Mouse (Mus musculus): ENCODE results near the gene Hsd3b6.
"Not testable (repeated sequence)": the region's sequence is repeated elsewhere in the genome, so short reads cannot be mapped to it uniquely, and the experiment has no call there.

The Hsd3b6 gene

DNA sequence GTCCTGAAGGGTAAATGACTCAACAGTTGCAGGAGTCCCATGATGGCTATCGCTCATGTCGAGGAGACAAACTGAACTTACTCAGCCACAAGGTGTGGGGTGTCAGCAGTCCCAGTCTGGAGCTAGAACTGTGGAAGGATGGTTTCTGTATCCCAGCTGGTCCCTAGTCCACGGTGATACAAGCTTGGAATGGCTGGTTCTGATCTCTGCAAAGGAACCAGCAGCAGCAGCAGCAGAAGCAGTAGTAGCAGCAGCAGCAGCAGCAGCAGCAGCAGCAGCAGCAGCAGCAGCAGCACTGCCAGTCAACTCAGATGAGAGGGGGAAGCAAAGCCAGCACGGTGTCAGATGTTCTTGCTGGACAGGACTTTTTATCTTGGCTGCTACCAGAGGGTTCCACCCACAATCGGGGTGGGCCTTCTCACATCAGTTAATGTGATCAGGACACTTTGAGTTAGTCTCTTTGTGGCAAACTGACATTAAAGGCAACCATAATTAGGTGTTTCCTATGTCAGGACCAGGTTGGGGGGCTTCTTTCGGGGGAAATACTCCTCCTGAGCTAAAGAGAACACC, at the start of gene Hsd3b6:
Gene Hsd3b6, minus strand, starts transcription at position 343 of the 570 bp plus-strand sequence.
- DNase-seq = no peak

DNA sequence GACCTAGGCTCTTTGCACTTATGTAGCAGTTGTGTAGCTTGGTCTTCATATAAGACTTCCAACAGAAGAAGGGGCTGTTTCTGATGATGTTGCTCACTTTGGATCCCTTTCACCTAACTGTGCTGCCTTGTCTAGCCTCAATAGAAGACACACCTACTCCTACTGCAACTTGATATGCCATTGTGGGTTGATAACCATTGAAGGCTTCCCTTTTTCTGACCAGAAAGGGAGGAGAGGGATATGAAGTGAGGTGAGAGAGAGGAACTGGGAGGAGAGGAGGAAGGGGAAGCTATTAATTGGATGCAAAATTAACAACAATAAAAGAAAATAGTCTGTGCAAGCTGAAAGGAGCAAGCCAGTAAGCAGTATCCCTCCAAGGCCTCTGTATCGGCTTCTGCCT, 48.6 kb upstream of the Hsd3b6 start:
- no peak for DNase-seq

DNA sequence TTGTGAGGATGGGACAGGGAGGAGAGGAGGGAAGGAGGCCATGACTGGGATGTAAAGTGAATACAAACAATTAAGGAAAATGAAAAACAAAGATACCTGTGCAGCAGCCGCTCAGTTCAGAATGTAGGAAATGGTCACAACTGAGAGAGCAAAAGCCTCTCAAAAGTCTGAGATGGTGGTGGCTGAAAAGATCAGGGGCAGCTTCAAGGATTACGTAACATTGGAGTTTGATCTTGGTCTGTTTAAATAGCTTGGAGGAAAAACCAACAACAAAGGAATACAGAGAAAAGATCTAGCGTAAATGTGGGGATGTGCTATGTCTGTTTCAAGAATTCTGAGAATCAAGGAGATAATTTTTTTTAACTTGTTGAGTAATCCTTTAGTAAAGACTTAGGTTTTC, 45.3 kb upstream of the Hsd3b6 start, which contains the start of gene Hsd3b1:
Gene Hsd3b1, minus strand, starts transcription at position 219 of the 400 bp plus-strand sequence.
- DNase-seq = no peak

DNA sequence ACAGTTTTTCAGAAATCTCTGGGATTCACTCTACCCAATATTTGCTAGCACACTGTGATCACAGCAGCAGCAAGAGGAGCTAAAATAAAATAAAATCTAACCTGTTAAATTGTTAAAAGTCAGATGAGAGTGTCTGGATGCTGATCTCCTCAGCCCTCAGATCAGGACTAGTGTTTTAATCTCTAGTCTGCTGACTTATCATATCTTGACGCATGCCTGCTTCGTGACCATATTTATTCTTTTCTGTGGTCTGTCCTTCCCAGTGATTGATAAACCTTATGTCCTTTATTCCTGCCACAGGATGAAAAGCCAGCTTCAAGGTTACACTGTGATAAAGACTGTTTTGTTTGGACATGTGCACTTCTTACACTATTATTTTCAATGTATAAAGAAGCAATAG, 43.8 kb upstream of the Hsd3b6 start:
- DNase-seq = no peak

DNA sequence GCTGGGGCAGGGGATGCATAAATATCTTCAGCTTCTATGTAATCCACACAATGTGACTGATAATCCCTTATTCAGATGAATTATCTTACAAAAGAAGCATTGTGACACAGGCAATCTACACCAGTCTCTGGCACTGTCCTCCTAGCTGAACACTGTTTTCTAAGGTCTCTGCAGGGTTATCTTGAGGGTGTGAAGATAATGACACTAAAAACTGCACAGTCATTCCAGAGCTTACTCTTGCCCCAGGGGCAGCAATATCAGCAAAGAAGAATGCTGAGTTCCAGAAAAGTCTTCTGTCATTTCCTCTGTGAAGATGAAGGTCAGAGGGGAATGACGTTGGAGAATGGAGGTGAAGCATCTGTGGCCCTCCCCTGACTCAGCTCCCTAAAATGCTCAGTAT, 42.6 kb upstream of the Hsd3b6 start:
- no peak for DNase-seq

DNA sequence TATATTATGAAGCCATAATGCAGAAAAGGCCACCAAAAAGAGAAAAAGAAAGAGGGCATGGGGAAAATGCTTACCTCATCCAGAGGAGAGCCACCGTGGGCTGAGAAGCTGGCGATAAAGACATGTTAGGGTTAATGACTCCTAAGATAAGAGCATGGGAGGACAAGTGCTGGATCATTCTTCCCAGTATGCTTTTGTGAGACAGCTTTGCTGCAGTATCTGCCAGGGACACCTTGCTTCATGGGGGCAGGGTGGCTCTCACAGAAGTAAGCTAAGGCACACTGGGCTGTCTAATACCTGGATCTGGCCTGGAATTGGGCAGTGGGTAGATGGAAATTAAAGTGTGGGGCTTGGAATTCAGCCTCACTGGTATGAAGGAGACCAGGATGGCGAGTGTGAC, 40.9 kb upstream of the Hsd3b6 start:
- no peak for DNase-seq

DNA sequence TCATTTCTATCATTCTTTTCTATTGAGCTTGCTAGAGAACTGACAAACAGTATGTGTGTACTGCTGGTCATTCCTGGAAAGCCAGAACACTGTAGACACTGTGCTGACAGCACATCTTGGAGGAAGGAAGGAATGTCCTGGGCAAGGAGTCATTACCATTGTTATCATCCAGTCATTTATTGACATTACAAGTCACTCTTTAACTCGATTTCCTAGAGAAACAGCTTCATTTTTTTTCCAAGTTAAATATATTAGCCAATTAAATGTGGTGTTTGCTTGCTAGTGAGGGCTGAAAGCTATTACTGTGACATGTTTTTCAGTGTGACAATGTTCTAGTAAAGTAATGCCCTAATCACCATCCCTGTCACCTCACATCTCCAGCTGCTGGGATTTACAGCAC, 39.4 kb upstream of the Hsd3b6 start:
- DNase-seq = no peak

DNA sequence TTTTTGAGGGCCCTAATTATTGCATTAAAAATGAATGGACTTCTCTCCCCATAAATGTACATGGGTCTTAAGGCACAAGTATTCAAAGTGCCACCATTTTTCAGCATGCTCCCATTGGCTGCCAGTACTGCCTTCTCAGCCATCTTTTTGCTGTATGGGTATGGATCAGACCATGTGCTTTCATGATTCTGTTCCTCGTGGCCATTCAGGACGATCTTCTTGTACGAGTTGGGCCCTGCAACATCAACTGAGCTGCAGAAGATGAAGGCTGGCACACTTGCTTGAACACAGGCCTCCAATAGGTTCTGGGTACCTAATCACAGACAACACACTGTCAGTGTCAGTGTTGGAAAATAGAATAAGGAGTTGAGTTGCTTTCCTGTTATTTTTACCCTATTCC, 38.8 kb upstream of the Hsd3b6 start:
- DNase-seq = no peak

DNA sequence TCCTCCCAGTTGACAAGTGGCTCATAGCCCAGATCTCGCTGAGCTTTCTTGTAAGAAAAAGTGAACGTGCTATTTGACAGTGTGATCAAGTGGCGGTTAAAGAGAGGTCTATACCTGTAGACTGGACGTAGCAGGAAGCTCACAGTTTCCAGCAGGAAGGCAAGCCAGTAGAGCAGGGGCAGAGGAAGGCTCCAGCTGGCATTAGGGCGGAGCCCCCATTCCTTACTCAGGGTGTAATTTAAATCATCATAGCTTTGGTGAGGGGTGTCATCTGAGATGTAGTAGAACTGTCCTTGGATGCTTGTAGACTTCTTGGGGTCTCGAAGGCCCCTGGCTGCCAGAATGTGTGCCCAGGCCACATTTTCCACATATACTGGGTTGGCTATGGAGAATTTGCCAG, 38.4 kb upstream of the Hsd3b6 start:
- no peak for DNase-seq

DNA sequence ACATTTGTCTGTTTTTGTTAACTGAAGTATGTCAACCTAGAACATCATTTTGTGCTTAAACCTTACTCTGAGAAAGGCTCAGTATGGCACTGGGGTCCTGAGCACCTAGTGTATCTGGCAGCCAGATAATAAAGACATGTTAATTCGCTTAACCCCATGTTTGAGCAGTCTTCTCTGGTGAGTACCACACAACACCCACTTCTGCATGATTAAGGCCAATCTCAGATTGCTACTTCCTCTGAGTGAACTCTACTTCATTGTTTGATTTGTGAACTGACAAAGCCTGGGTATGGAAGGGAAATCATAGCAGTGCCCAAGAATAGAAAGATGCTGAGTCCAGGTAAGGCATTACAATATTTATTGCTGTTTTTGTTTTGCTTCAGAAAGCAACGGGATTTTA, 37.6 kb upstream of the Hsd3b6 start:
- no peak for DNase-seq

DNA sequence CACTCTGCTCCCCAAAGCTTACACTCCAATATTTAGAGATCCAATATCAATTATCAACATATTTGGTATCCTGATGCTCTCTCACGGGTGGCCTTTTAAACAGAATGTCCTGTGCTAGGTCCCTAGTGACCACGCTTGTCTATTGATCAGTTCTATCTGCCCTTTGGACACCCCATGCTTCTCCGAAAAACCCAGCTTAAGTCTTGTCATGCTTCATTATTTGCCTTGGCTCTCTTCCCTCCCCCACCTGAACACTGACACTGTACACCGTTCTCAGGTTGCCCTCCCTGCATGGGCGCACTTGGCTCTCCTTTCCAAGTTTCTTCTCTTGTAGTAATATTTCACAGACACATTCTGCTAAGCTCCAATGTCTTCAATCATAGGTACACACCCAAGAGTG, 36.0 kb upstream of the Hsd3b6 start:
- DNase-seq = no peak

DNA sequence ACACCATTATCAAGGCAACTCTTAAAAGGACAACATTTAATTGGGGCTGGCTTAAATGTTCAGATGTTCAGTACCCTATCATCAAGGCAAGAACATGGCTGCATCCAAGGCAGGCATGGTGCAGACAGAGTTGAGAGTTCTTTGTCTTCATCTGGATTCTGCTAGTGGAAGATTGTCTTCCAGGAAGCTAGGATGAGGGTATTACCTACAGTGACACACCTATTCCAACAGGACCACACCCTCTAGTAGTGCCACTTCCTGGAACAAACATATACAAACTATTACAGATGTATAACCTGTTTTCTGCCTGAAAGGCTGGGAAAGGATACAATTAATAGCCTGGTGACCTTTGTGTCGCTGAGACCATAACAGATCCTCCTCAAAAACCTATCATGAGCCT, 34.7 kb upstream of the Hsd3b6 start:
- no peak for DNase-seq

DNA sequence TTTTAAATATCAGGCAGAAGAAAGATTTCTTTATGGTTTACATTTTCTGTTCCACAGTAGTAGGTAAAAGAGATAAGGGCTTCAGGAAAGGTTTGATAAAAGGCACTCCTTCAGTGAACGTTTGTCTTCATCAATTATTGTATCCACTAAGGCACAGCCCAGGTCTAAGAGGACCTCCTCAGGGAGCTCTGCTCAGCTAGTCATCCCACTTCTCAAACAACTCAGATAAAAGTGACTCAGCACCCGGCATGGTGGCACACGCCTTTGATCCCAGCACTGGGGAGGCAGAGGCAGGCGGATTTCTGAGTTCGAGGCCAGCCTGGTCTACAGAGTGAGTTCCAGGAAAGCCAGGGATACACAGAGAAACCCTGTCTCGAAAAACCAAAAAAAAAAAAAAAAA, 1.6 kb downstream of the Hsd3b6 start:
- DNase-seq = not testable (repeated sequence)

DNA sequence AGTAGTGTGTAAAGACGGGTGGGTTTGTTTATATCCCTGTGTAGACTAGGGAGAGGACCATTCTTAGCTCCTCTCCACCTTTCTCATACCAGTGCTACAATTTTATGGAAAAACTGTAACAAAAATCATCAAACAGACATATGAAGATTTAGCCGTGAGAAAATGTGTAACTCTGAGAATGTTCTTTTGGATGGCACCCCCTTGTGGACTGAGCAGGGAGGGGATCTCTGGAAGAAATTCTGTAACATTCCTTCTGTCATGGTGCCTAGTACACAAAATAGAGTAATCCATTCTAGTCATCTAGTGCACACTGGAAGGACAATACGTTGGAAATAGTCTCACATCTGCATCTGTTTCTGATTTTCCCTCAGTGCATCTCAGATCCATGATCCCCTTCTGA, 9.2 kb downstream of the Hsd3b6 start:
- DNase-seq = not testable (repeated sequence)

DNA sequence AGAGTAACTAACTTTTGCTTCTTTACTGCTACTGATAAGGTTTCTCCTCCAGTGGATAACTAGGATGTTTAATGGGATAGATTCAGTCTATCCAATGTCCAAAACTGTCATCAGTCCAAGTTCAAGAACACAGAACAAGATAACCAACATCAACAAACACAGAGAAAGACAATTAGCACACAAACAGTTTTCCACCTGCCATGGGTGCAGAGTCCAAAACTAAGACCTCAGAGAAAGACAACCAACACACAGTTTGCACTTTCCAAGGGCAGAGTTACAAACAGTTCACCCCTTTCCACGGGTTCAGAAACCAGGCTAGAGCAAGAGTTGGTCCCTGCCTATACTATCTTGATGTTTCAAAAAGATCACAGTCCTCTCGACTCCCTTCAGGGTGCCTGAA, 27.7 kb downstream of the Hsd3b6 start:
- DNase-seq = no peak

DNA sequence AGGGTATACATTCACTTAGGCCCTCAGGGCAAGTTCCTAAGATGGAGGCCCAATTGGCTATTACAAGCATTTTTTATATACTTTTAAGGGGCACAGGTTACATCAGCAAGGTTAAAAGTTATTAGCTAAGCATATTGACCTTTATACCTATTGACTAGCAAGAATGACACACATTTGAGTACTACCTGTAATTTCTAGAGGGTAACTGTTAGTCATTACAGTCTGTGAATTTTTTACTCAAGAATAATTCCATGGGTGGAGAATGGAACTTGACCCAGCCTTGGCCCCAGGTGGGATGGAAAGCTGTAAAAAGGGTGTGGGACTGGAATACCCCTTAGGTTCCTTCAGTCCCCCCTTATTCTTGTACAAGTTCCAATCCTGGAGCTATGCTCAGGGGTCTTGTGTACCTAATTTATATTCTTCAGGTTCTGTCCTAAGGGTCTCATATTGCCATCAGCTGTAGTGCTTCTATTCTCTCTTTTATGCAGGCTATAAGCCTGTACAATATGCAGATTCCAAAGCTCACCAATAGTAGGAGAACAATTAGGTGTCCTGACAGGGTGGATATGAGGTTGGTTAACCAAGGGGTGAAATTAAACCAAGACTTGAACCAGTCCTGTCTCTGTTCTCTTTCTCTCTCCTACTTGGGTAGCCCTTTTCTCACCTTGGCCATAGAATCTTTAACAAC, 31.9 kb downstream of the Hsd3b6 start:
- no peak for DNase-seq

DNA sequence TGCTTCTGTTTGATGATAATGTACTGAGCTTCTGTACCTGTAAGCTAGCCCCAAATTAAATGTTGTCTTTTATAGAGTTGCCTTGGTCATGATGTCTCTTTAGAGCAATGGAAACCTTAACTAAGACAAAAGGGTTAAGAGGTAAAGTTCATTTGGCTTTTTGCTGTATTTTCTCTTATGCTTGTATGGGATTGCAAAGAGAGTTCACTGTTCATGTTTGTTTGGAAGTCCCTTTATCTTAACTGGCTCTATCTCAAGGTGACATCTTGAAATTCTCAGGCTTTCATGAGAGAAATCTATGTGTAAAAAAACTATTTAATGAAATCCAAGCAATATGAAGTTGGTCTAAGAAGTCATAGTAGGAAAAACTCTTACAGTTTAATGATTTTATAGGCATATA, 33.3 kb downstream of the Hsd3b6 start:
- no peak for DNase-seq

DNA sequence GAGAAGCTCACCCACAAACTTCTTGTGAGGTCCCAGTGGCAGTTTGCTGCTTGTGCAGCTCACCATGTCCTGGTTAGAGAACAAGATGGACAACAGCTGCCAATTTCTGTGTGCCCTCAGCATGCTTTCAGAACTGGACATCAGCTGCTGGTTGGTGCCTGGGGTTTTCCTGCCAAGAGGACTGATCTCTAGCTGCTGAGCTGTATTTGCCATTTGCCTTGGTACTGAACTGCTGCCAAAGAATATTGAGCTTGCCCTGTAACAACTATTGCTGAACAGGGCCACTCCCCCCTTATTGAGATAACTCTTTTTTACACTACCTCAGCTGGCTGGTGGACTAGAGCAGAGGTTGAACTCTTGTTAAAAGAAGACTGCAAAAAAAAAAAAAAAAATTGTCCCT, 50.1 kb downstream of the Hsd3b6 start:
- DNase-seq = no peak

DNA sequence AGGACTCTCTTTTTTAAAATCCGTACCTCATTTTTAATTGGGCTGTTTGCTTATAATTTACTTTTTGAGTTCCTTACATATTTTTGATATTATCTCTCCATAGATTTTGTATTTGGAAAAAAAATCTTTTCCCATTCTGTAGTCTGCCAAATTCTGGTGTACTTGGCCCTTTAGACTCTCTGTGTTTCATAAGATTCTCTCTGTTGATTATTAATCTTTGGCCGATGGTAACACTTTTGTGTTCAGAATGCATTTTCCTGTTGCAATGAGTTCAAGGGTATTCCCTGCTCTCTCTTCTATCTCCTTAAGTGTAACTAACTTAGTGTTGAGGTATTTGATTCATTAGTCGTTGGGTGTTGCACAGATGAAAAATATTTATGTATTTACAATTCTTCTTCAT, 57.4 kb downstream of the Hsd3b6 start:
- DNase-seq = no peak
